Mouse (Mus musculus) C2C12 (cell line): ENCODE data around the gene Slc35e1.

Experiments used
- CTCF ChIP-seq: IDR thresholded peaks from one replicate; pipeline ENCODE4 v1.5.1; 2011; ENCODE audit not compliant: control insufficient read depth, insufficient read depth, insufficient read length
- MAX ChIP-seq: IDR thresholded peaks from one replicate; pipeline ENCODE4 v1.6.1; 2011; ENCODE audit warnings: mild to moderate bottlenecking, control low read depth

- no peak for TF ChIP-seq MAX
- no peak for TF ChIP-seq CTCF
Measured at GRCm38 (mm10) chr8:72504637-72505314, 12.4 kb upstream of the Slc35e1 start.
